Mouse (Mus musculus) retina, postnatal 7 days (tissue): Measurements from ENCODE around the gene Adgrl3.

Source experiments
- DNase-seq: peaks from one replicate; pipeline ENCODE4 v3.0.0-alpha.2; 2012; ENCODE audit warnings: low read depth, low spot score

The Adgrl3 gene

DNA sequence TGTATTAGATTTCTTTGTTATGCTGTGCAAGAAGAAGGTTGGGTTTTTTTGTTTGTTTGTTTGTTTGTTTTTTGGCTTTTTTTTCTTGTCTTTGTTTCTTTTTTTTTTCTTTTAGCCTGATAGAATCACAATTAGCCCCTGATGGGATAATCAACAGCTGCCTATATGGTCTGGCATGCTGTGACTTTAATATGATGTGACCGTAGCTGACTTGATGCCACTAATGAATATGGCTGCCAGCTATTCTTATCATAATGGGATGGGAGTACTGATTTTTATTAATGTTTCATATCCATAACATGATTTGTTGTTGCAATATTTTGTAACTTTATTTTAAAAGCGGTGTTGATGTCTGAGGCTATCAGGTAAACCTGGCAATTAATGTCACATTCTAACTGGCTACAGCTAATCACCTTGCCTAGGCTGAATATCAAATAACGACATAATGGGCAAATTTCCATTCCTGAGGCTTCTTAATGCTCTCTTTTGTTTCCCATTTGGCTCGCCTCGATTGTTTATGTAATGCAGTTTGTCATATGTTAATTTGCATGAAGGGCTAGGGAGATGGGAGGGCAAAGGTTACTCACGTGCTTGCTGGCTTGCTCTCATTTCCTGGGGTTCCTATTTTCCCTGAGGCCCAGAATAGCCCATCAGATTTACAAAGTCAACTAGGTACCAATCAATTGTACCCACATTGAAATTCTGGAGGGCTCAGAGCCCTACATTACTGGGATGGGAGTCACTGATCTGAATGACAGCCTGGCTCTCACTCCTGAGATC is 641.9 kb downstream of the Adgrl3 start:
- no peak for DNase-seq

DNA sequence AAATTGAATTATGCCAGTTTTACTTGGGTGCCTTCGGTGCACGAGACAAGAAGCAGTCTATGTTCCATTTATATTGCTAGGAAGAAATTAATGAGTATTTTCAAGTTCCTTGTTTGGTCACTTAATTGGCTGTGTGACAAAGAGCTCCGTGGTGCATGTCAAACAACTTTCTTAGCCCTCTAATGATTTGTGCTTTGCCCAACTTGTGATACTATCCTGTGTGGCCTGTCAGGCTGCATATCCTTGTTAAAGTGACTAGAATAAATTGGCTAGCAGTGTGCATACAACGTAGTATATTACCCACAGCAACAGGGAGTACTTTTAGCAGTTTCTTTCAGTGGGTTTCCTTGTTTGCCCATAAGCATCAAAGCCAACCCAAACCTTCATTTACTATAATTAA is 651.1 kb downstream of the Adgrl3 start:
- DNase-seq: no peak

GRCm38 (mm10) chr5:81674275-81674974 is 654.5 kb downstream of the Adgrl3 start:
- no peak for DNase-seq

DNA sequence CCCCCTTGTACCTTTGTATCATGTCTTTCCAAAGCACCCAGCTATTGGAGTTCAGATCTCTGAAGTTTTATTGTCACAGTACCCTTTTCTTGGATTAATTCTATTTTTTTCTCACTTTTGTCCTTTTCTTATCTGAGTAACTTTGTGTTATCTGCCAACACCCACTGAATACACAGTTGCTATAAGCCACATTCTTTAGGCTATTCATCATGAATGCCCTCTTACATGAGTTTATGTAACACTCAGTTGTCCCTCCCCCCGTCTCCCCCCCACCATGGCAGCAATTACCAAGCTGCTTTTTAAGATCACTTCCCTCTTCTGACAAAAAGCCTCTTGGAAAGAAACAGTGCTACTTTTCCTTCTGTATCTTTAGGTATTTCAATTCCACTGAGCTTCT is 655.0 kb downstream of the Adgrl3 start:
- DNase-seq: no peak

DNA sequence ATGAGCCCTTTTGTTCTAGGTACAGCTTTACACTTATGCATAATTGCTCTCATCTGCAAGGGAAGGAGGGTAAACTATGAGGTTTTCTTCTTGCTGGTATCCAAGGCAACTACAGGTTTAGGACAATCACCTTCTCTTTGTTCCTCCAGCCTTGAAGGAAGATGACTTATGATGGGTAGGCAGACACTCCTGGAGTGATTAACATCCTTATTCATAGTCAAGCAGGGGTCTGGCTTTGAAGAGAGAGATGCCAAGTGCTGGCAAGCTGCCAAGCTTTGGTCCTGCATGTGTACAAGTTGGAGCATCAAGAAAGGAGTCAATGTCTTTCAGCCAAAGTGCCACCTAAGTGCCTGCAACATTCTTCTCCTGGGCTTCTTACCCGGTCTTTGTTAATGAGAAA is 657.0 kb downstream of the Adgrl3 start:
- DNase-seq: no peak

DNA sequence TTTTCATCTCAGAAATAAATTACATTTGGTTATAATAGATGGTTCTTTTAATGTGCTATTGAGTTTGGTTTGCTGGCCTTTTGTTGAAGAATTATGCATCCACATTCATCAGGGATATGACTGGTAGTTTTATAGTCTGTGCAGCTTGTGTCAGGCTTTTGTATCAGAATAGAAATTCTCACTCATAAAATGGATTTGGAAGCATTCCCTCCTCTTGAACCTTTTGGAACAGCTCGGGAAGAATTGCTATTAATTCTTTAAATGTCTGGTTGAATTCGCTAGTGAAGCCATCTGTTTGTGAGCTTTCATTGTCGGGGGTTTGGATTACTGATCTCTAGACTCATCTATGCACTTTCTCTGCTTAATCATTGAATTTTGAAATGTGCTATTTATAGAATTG is 666.3 kb downstream of the Adgrl3 start:
- DNase-seq: no peak

- no peak for DNase-seq
Measured at GRCm38 (mm10) chr5:81686845-81687244, 666.9 kb downstream of the Adgrl3 start.

- no peak for DNase-seq
Measured at GRCm38 (mm10) chr5:81729620-81730019, 709.7 kb downstream of the Adgrl3 start.

GRCm38 (mm10) chr5:81736008-81736407 is 716.1 kb downstream of the Adgrl3 start:
- DNase-seq: no peak

DNA sequence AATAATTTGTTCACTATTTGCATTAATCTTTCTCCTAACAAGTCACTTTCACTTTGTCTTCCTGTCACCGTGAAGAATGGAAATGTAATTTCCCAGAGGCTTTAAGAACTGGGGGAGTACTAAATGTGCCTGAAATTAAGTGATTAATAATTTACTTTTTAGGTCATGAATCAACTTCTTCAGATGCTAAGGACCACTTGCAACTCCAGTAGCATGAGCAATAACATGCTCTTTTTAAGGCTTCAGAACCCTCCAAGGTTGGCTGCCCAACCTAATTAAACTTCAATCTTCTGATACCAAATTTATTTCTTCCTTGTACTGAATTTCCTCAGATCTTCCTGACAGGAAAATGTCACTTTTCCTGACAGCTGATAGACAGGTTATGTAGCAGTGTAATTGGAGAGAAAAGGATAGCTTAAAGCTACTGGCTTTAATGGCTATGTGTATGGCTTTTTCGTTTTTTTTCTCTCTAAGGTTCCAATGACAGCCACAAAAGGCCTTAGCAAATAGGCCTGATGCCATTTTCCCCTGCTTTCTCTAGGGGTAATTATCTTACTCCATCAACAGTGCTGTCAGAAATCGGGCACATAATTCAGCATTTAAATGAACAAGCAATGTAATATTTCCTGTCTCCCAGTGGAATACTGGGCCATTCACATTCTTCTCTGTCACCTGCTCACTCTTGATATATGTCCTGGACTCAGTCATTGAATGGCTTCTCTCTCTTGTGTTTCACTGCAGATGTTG is 718.5 kb downstream of the Adgrl3 start:
- no peak for DNase-seq

DNA sequence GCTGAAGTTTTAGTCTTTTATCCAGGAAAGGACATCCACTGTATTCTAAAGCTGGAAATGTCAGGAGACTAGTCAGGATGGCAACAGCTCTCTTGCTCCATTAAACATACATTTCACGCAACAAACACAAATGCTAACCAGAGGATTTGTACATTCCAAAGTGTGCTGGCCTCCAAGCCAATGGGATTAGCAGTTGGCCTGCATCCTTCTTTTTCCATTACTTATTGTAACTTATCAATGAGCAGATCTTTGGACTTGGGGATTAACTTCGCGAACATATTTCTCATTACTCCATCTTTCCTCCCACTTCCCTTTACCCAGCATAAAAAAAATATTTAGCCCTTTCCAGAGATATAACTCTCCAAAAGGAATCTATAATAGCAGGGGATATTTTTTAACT is 732.5 kb downstream of the Adgrl3 start:
- DNase-seq: no peak

DNA sequence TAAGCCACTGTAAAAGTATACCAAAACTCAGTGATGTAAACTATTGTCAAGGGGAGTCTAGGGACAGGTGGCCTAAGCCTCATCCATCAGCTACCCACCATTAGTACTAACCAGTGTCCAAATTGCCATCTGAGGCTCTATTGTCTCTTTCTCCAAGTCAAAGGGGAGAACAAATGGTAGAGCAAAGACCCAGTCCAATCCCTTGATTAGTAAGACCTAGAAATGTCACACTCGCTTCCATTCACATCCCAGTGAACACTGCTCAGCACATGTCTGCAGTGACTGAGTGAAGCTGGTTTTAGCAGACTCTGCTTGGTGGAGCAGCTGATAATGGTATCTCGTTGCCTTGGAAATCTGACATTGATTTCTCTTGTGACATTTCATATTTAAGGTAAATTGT is 735.8 kb downstream of the Adgrl3 start:
- no peak for DNase-seq

GRCm38 (mm10) chr5:81757093-81757725 is 737.3 kb downstream of the Adgrl3 start:
- no peak for DNase-seq

GRCm38 (mm10) chr5:81776234-81776633 is 756.3 kb downstream of the Adgrl3 start:
- no peak for DNase-seq

DNA sequence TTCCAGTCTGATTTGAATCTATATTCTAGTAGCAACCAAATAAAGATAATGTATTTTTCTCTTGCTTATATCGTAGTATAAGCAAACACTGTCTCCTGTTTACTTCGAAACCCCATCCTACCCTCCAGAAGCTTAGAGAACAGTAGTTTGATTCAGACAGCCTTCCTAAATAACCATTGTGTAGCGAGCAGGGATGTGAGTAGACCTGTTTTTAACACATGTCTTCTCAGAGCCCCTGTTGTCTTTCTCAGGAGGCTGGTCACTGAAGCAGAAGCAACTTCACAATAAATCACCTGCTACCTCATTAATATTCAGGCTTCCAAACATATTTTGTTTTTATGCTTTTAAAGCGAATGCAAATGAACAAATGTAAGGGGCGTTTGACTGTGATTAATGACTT is 756.8 kb downstream of the Adgrl3 start:
- DNase-seq: no peak

GRCm38 (mm10) chr5:81784770-81785169 is 764.8 kb downstream of the Adgrl3 start:
- no peak for DNase-seq

DNA sequence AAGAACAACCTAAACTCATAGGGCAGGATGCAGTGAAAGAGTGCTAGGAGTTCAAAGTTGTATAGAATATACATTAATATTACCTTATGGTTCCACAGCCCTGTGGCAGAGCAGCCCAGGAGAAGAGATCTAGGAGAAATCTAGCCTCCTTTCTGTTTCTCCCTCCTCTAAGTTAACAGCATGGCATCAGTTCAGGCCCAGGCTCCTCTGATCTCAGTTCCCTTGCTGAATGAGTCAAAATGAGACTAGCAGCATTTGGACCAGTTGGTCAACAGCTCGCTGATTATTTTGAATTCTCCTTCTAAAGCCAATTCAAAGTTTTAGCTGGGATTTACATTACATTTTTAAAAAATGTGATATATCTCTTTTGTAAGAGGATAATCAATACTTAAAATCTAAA is 770.8 kb downstream of the Adgrl3 start:
- DNase-seq: no peak

DNA sequence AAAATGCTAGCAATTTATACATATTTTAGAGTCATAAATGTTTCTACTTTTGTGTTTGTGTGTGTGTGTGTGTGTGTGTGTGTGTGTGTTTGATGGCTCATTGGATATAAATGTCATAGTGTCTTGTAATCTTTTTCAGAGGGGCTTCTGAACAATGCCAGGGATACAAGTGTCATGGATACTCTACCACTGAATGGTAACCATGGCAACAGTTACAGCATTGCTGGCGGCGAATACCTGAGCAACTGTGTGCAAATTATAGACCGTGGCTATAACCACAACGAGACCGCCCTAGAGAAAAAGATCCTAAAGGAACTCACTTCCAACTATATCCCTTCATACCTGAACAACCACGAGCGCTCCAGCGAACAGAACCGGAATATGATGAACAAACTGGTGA is 774.2 kb downstream of the Adgrl3 start:
- DNase-seq: no peak

DNA sequence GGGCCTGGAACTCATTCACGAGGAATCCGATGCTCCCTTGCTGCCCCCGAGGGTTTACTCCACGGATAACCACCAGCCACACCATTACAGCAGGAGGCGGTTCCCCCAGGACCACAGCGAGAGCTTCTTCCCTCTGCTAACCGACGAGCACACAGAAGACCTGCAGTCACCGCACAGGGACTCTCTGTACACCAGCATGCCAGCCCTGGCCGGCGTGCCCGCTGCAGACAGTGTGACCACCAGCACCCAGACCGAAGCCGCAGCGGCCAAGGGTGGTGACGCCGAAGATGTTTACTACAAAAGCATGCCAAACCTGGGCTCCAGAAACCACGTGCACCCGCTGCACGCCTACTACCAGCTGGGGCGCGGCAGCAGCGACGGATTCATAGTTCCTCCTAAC is 774.7 kb downstream of the Adgrl3 start:
- DNase-seq: no peak

DNA sequence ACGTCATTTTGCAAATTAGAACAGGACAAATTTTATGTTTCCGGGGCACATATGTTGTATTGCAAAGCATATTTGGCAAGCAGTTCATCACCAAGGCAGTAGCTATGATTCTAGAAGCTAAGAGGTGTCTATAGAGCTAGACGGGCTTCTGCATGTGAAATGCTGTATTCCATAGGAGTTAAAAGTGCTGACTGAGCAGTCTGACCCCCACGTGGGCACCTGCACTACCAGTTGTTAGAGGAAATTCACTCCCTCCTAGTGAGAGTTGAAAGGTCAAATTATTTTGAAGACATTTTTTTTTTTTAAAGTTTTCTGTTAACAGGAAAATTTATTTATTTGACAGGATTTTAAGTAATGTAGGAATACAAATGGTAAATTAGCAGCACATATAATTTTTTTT is 776.2 kb downstream of the Adgrl3 start:
- DNase-seq: no peak

GRCm38 (mm10) chr5:81810966-81811365 is 791.0 kb downstream of the Adgrl3 start:
- DNase-seq: no peak

DNA sequence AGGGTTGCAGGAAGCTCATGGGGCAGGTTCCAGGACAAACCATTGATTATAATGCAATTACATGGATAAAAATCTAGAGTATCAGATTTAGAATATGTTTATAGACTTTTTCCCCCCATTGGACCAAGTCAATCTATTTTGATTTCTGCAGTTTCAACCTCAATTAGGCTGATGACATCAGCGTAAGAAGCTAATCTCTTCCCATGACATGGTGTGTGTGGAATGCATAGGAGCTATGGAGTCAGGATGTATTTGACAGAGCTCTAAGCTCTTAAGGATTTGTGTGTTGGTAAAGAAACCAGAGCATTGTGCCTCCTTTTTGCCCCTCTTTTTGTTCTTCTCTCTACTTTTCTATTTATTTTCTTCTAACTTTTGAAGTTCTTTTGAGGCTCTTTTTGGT is 812.1 kb downstream of the Adgrl3 start:
- DNase-seq: no peak
